Mouse (Mus musculus) midbrain, postnatal 0 days (tissue): Measurements from ENCODE around the gene Acad12. TPM values are rescaled to one million over a fixed set of nuclear protein-coding genes. Genes with fewer than 3 reads are reported as not detected.
"Not testable (repeated sequence)": the region's sequence is repeated elsewhere in the genome, so short reads cannot be mapped to it uniquely, and the experiment has no call there.

Experiments used
- ATAC-seq: fragments of 200-750 bp; cut with Nextera tagmentation; 2 replicates; pipeline ENCODE4 v1.8.0; 2017; ENCODE audit warnings: moderate number of reproducible peaks, mild to moderate bottlenecking, moderate TSS enrichment, moderate library complexity; ENCODE audit not compliant: low FRiP score
- DNase-seq: peaks from one replicate; pipeline ENCODE4 v3.0.0-alpha.2; 2015; ENCODE audit warnings: low spot score
- H3K27ac ChIP-seq: fragments of 300-500 bp; sonication (generic); 2 replicates; pipeline ENCODE4 v1.5.1; 2014; ENCODE audit warnings: low read depth, mild to moderate bottlenecking, low read length, mixed read lengths
- H3K27me3 ChIP-seq: fragments of 300-500 bp; sonication (generic); 2 replicates; pipeline ENCODE4 v1.6.1; 2014; ENCODE audit warnings: low read length, control low read depth, mixed read lengths; ENCODE audit not compliant: insufficient read depth
- H3K36me3 ChIP-seq: fragments of 300-500 bp; sonication (generic); 2 replicates; pipeline ENCODE4 v1.6.1; 2014; ENCODE audit warnings: low read length, control low read depth, mixed read lengths; ENCODE audit not compliant: insufficient read depth
- H3K4me1 ChIP-seq: fragments of 300-500 bp; sonication (generic); 2 replicates; pipeline ENCODE4 v1.6.1; 2014; ENCODE audit warnings: mild to moderate bottlenecking, control low read depth, antibody characterized with exemption, low read length, mixed read lengths; ENCODE audit not compliant: insufficient read depth
- H3K4me2 ChIP-seq: fragments of 300-500 bp; sonication (generic); 2 replicates; pipeline ENCODE4 v1.6.1; 2014; ENCODE audit warnings: low read depth, mild to moderate bottlenecking, low read length, mixed read lengths; ENCODE audit not compliant: poor library complexity, severe bottlenecking
- H3K4me3 ChIP-seq: fragments of 300-500 bp; sonication (generic); 2 replicates; pipeline ENCODE4 v1.5.1; 2014; ENCODE audit warnings: low read depth, mild to moderate bottlenecking, low read length, moderate library complexity
- H3K9ac ChIP-seq: fragments of 300-500 bp; sonication (generic); replicated peaks from 2 replicates; pipeline ENCODE4 v1.6.1; 2014; ENCODE audit warnings: mild to moderate bottlenecking, low read length, moderate library complexity, mixed read lengths; ENCODE audit not compliant: poor library complexity, severe bottlenecking
- H3K9me3 ChIP-seq: fragments of 300-500 bp; sonication (generic); 2 replicates; pipeline ENCODE4 v1.6.1; 2016; ENCODE audit warnings: low read length, control low read depth
- CTCF ChIP-seq: IDR thresholded peaks from 2 replicates; pipeline ENCODE4 v1.5.1; 2016; ENCODE audit warnings: antibody characterized with exemption, mild to moderate bottlenecking
- WGBS: fragments of 180-500 bp; shearing (Covaris S2); extraction: QIAGEN DNeasy Blood & Tissue Kit; methylation state at CpG from one replicate; pipeline ENCODE4 v1.1.7; 2014; 5-methylcytosine and 5-hydroxymethylcytosine counted together
- polyA plus RNA-seq: library from polyadenylated mRNA; unstranded; fragments of >200 nt; fragmentation: Nextera tagmentation; extraction: Ambion mirVana; gene quantifications from 2 replicates; pipeline ENCODE4 v1.2.1, GENCODE M21; 2015
- total RNA-seq: library from RNA; depleted of rRNA; stranded (reverse); fragments of >200 nt; gene quantifications from 2 replicates; pipeline ENCODE4 v1.2.3, GENCODE M21; 2014

The Acad12 gene
- total and polyA plus RNA-seq, 2 experiments from 2014 or later: 2.1 TPM

GRCm38 (mm10) chr5:121627871-121628270 lies 9.1 kb upstream of the Acad12 start:
- DNase-seq (peak; percentile 65), ATAC-seq (no peak)
- Histone ChIP-seq H3K27me3 (no peaks in the 10 kb centered on the region), H3K4me3 (no peak overlapping the region), H3K9me3 (no peaks in the 10 kb centered on the region), H3K36me3 (no peaks in the 10 kb centered on the region), H3K27ac (no peak overlapping the region), H3K9ac (no peak overlapping the region), H3K4me2 (no peak overlapping the region), H3K4me1 (no peaks in the 10 kb centered on the region)
- peak; percentile 78 for TF ChIP-seq CTCF
- 0% methylated on average over 1 of the region's 1 CpGs for WGBS

DNA sequence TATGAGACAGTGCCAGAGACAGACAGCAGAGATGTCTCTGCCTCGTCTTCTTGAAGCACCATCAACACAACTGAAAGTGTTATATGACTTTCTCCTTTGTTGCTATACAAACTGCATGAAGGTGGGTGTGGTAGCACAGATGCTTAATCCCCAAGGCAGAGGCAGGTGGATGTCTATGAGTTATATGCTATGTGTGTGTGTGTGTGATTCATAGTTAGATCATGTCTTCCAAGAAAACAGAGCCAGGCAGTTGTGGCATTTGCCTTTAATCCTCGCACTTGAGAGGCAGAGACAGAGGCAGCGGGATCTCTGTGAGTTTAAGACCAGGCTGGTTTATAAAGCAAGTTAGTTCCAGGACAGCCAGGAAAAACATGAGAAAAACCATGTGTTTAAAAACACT lies 4.5 kb upstream of the Acad12 start:
- TF ChIP-seq CTCF: no peak
- 95% methylated on average over 3 of the region's 3 CpGs for WGBS

GRCm38 (mm10) chr5:121621102-121621501 lies 2.4 kb upstream of the Acad12 start:
- TF ChIP-seq CTCF: no peak
- 95% methylated on average over 5 of the region's 5 CpGs for WGBS

More for the DNA sequence above, 4.5 kb upstream of the Acad12 start:
- Histone ChIP-seq H3K9me3 (no peaks in the 10 kb centered on the region), H3K27me3 (no peaks in the 10 kb centered on the region), H3K27ac (no peak overlapping the region), H3K4me2 (no peak overlapping the region), H3K4me3 (no peak overlapping the region), H3K9ac (no peak overlapping the region), H3K4me1 (no peaks in the 10 kb centered on the region), H3K36me3 (no peaks in the 10 kb centered on the region)
- ATAC-seq (no peak), DNase-seq (no peak)

DNA sequence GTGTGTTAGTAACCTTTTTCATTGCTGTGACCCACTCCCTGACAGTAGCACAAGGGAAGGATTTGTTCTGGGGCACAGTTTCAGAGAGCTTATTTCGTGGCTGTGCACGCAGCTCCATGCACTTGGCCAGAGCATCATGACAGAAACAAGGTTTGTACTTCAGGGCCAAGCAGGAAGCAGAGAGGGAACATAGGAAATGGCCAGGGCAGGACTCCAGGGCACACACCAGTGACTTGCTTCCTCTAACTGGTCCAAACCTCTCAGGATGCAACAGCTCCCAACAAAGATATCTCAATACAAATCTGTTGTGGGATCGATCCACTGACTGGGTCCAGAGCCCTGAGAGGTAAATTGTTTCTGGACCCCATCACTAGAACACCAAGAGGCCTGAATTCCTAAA lies 3.8 kb downstream of the Acad12 start:
- not testable (repeated sequence) for H3K4me2 ChIP-seq, H3K4me1 ChIP-seq, H3K9me3 ChIP-seq, H3K27me3 ChIP-seq, H3K4me3 ChIP-seq, ATAC-seq, H3K36me3 ChIP-seq, H3K27ac ChIP-seq, DNase-seq, H3K9ac ChIP-seq
- WGBS: 71% methylated on average over 3 of the region's 3 CpGs

More at GRCm38 (mm10) chr5:121621102-121621501, 2.4 kb upstream of the Acad12 start:
- Histone ChIP-seq H3K4me2 (no peak overlapping the region), H3K4me1 (no peaks in the 10 kb centered on the region), H3K9ac (no peak overlapping the region), H3K27me3 (no peaks in the 10 kb centered on the region), H3K27ac (no peak overlapping the region), H3K36me3 (no peaks in the 10 kb centered on the region), H3K9me3 (no peaks in the 10 kb centered on the region), H3K4me3 (no peak overlapping the region)
- DNase-seq (no peak), ATAC-seq (no peak)

DNA sequence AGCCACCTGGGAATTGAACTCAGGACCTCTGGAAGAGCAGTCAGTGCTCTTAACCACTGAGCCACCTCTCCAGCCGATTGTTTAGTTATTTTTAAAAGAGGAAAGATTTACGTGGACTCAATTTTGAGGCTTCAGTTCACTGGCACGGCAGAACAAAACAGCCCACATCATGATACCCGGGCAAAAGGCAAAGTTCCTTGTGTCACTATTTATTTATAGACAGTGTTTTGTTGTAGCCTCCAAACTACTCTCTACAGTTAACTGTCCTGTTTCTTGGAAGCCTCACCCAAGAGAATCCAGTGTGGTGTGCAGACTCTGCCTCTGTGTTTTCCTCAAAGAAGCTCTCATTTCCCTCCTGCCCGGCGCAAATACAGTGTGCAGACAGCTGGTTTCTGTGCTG lies 6.7 kb downstream of the Acad12 start:
- TF ChIP-seq CTCF: no peak
- WGBS: 89% methylated on average over 6 of the region's 6 CpGs
- no peak overlapping the region for H3K4me2 ChIP-seq
- H3K9me3 ChIP-seq: no peaks in the 10 kb centered on the region
- H3K36me3 ChIP-seq: no peaks in the 10 kb centered on the region
- no peak for DNase-seq
- H3K4me1 ChIP-seq: no peaks in the 10 kb centered on the region
- H3K27ac ChIP-seq: no peak overlapping the region
- H3K9ac ChIP-seq: no peak overlapping the region
- H3K27me3 ChIP-seq: no peaks in the 10 kb centered on the region
- H3K4me3 ChIP-seq: no peak overlapping the region
- ATAC-seq: no peak

DNA sequence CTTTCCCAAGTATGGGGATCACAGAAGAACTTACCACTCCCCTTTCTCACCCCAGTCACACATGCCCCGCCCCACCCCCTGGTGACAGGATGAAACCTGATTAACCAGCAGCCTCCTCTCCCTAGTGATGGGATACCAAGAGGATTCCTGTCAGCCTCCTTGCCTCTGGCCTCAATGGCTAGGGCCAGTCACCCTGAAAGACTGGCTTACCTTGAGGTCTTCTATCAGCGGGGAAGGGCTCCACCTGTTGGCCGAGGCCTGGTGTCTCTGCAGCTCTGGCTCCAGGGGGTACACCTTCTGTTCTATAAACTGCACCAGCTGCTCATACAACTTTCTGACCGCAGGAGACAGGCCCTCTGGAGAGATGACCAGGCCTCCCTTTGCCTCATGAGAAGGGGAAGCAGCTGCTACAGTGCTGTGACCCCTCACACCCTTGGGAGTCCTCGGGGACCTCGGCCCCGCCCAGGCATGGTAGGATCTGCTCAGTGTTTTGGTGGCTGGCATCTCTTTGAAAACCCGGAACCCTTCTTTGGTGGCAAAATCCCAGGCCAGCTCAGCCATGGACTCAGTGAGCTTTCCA lies 9.1 kb downstream of the Acad12 start:
- H3K36me3 ChIP-seq, ATAC-seq, H3K9ac ChIP-seq, DNase-seq, H3K4me1 ChIP-seq, H3K27me3 ChIP-seq, H3K4me2 ChIP-seq, H3K9me3 ChIP-seq, H3K27ac ChIP-seq, H3K4me3 ChIP-seq: not testable (repeated sequence)
- 48% methylated on average over 6 of the region's 8 CpGs for WGBS
